Mouse (Mus musculus): ENCODE results near the gene Foxp1. TPM values are rescaled to one million over a fixed set of nuclear protein-coding genes. Genes with fewer than 3 reads are reported as not detected.
A peak's percentile ranks its signal among the peaks of the same experiment; 100 is the strongest.

The Foxp1 gene
- polyA plus RNA-seq, 2 experiments = 7.9 to 10.6 TPM

DNA sequence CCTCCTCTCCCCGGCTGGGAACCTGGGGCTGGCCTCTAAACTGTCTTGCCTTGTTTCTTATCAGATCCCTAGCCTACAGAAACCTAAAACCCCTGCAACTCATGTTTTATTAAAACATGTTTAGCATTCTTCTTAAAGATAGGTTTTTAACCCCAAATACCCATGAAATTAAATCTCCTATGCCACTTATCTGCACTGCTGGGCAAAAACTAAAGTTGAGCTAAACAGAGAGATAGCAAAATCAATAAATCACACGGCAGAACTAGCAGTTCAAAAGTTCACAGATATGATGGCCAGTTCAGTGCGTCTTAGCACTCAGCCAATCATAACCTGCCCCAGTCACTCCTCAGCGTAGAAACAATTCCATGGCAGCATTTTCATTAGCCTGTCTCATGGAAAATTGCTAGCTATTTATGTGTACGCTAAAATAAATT lies 316.1 kb downstream of the Foxp1 start:
- Histone ChIP-seq H3K36me3 (replicated peaks; ENCODE audit: control insufficient read depth, insufficient read depth, low read depth) (no peaks in the 10 kb centered on the region), H3K27me3 (ENCODE audit: control insufficient read depth, insufficient read depth, low read length) (no peaks in the 10 kb centered on the region), H3K9me3 (ENCODE audit: control insufficient read depth, low read length) (no peaks in the 10 kb centered on the region), H3K4me2 (ENCODE audit: low read depth) (no peak overlapping the region), H3K27ac (no peak overlapping the region), H3K4me1 (replicated peaks; ENCODE audit: control insufficient read depth in 2 of 2, insufficient read depth in 2 of 2, low read length in 1 of 2) (peaks cover 4 to 34% of the 10 kb centered on the region in 2 experiments; a peak in 2 of 4 replicates), H3K4me3 (ENCODE audit: insufficient read depth in 1 of 2, low read depth in 2 of 2, low read length in 2 of 2) (no peak overlapping the region), H3K9ac (replicated peaks) (no peak overlapping the region)
- TF ChIP-seq EP300 (IDR thresholded peaks at IDR 0.05; ENCODE audit: low read depth) (no peak), CTCF (IDR thresholded peaks at IDR 0.05; ENCODE audit: low read depth) (no peak)
- 29% methylated on average over 5 of the region's 5 CpGs for WGBS (ENCODE audit: insufficient replicate concordance)
- no peak for DNase-seq (ENCODE audit: low read depth in 3 of 3, low spot score in 3 of 3)
- ATAC-seq (ENCODE audit: insufficient read depth) = no peak

DNA sequence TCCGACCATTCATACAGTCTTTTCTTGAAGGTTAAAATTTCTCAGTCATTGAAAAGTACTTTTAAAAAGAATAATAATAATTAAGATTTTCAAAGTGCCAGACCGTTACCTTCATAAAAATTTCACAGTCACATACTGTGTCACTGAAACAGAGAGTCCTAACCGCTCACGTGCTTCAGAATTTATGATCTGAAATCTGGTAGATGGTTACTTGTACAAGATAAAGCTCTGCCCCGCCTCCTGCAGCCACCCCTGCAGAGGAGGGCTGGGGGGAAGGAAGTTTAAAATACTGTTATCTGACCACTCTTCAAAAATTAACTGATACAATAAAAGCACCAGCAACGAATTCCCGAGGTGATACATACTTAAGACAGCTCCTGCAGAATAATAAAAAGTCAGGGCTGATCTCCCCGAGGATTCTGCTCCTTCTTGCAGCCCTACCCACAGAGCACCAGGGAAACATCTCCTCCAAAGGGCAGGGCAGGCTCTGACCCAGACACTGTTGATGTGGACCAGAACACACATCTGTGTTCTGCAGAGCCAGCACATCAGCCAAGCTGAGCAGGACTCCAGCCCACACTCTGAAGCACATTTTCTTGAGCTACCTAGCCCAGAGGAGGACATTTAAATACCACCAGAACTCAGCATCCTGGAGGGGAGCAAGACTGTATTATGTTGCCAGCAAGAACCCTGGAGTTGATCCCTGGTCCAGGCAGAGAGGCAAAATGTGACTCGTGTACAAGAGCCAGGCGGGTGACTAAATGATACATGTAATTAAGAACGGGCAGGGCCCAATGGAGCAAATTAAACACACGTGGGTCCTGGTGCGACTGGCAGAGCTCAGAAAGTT lies 316.7 kb downstream of the Foxp1 start:
- no peak for ATAC-seq (ENCODE audit: insufficient read depth)
- Histone ChIP-seq H3K9me3 (ENCODE audit: control insufficient read depth, low read length) (no peaks in the 10 kb centered on the region), H3K36me3 (replicated peaks; ENCODE audit: control insufficient read depth, insufficient read depth, low read depth) (no peaks in the 10 kb centered on the region), H3K9ac (replicated peaks) (no peak overlapping the region), H3K27ac (no peak overlapping the region), H3K4me1 (replicated peaks; ENCODE audit: control insufficient read depth in 2 of 2, insufficient read depth in 2 of 2, low read length in 1 of 2) (peaks cover 4 to 33% of the 10 kb centered on the region in 2 experiments; a peak in 2 of 4 replicates), H3K4me3 (ENCODE audit: insufficient read depth in 1 of 2, low read depth in 2 of 2, low read length in 2 of 2) (no peak overlapping the region), H3K4me2 (ENCODE audit: low read depth) (peak overlapping the region; percentile 22), H3K27me3 (ENCODE audit: control insufficient read depth, insufficient read depth, low read length) (no peaks in the 10 kb centered on the region)
- TF ChIP-seq EP300 (IDR thresholded peaks at IDR 0.05; ENCODE audit: low read depth) (no peak), CTCF (IDR thresholded peaks at IDR 0.05; ENCODE audit: low read depth) (no peak)
- 10% methylated on average over 13 of the region's 13 CpGs for WGBS (ENCODE audit: insufficient replicate concordance)
- no peak for DNase-seq (ENCODE audit: low read depth in 3 of 3, low spot score in 3 of 3)

DNA sequence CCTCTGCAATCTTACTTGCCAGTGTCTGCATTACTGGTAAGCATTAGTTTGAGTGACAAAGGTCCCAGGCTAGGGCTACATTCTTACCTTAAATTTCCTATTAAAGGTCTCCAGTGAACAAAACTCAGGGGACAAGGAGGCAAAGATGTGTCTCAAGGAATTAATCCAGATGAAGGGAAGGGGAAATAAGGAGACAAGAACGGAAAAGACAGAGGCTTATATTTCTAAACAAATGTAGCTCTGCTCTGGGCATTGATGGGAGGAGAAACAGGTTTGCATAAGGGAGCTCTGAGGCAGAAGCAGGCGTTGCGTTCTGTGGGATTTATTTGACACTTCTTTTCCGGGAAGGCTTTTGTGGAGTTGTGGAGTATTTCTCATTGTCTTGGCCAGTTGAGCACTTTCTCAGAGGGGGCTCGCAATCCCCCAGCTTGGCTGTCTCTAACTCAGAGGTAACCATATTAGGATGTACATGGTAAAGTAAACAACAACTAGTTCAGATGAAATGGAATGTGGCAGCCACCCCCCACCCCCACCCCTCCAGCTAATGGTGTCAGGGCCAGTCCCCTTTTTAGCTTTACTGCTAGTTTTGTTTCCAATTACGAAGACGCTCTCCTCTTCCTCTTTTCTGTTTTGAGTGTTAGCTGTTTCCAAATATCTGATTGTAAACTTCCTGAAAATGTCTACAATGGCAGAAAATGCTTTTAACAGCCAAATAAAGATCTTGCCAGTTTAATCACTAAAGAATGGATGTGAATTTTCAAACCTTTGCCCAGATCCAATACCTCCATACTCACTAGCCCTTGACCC lies 317.5 kb downstream of the Foxp1 start:
- Histone ChIP-seq H3K27ac (no peak overlapping the region), H3K4me2 (ENCODE audit: low read depth) (peak overlapping the region; percentile 22), H3K36me3 (replicated peaks; ENCODE audit: control insufficient read depth, insufficient read depth, low read depth) (no peaks in the 10 kb centered on the region), H3K9me3 (ENCODE audit: control insufficient read depth, low read length) (no peaks in the 10 kb centered on the region), H3K27me3 (ENCODE audit: control insufficient read depth, insufficient read depth, low read length) (no peaks in the 10 kb centered on the region), H3K9ac (replicated peaks) (no peak overlapping the region), H3K4me1 (replicated peaks; ENCODE audit: control insufficient read depth in 2 of 2, insufficient read depth in 2 of 2, low read length in 1 of 2) (peaks cover 4 to 38% of the 10 kb centered on the region in 2 experiments; a peak in 2 of 4 replicates), H3K4me3 (ENCODE audit: insufficient read depth in 1 of 2, low read depth in 2 of 2, low read length in 2 of 2) (no peak overlapping the region)
- DNase-seq (ENCODE audit: low read depth in 3 of 3, low spot score in 3 of 3) = no peak
- no peak for ATAC-seq (ENCODE audit: insufficient read depth)
- 3% methylated on average over 7 of the region's 7 CpGs for WGBS (ENCODE audit: insufficient replicate concordance)
- TF ChIP-seq EP300 (IDR thresholded peaks at IDR 0.05; ENCODE audit: low read depth) (no peak), CTCF (IDR thresholded peaks at IDR 0.05; ENCODE audit: low read depth) (no peak)

DNA sequence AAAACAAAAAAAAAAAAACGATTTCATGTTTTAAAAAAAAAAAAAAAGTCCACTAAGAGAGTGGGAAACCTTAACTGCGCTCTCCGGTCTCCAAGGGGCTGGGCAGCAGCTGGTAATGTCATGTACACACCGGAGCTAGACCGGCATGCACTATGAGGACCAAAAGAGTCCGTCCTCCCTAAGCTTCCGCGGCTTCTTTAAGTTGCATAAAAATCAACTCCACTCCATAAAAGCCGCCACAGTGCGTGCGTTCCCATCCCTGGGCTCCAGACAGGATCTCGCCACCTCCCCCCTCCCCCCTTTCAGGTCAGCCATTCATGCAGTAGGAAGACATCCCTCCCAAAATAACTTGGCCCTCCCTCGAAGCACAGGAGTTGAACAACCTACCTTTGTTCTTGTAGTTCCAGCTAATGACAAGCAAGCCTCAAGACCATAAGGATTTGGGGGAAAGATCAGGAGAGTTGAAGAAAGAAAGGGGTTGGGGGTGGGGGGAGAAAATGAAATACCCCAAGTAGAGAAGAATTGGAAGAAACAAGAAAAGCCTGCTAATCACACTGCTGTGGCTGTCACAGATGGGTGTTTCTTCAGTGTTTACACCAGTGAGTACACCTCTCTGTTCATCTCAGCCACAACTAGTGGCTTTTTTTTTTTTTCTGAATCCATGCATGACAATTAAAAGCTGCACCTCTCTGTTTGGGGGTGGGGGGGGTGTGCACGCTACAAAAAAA lies 318.3 kb downstream of the Foxp1 start:
- ATAC-seq (ENCODE audit: insufficient read depth) (no peak), DNase-seq (ENCODE audit: low read depth in 3 of 3, low spot score in 3 of 3) (no peak)
- WGBS (ENCODE audit: insufficient replicate concordance) = 12% methylated on average over 14 of the region's 14 CpGs
- TF ChIP-seq EP300 (IDR thresholded peaks at IDR 0.05; ENCODE audit: low read depth) = no peak
- TF ChIP-seq CTCF (IDR thresholded peaks at IDR 0.05; ENCODE audit: low read depth) = no peak
- Histone ChIP-seq H3K27me3 (ENCODE audit: control insufficient read depth, insufficient read depth, low read length) (no peaks in the 10 kb centered on the region), H3K36me3 (replicated peaks; ENCODE audit: control insufficient read depth, insufficient read depth, low read depth) (no peaks in the 10 kb centered on the region), H3K4me1 (replicated peaks; ENCODE audit: control insufficient read depth in 2 of 2, insufficient read depth in 2 of 2, low read length in 1 of 2) (peaks cover 4 to 42% of the 10 kb centered on the region in 2 experiments; a peak in 2 of 4 replicates), H3K4me3 (ENCODE audit: insufficient read depth in 1 of 2, low read depth in 2 of 2, low read length in 2 of 2) (peak overlapping the region; percentile 10 to 14; a peak in 2 of 4 replicates), H3K9me3 (ENCODE audit: control insufficient read depth, low read length) (no peaks in the 10 kb centered on the region), H3K27ac (no peak overlapping the region), H3K9ac (replicated peaks) (no peak overlapping the region), H3K4me2 (ENCODE audit: low read depth) (peak overlapping the region; percentile 44)
